Mouse (Mus musculus) fat pad, adult 2 months (tissue): Measurements from ENCODE around the gene Shank1.

Experiments used
- DNase-seq: peaks from one replicate; pipeline ENCODE4 v3.0.0-alpha.2; 2011; ENCODE audit warnings: low read depth, low spot score; ENCODE audit errors: extremely low read depth

Shank1 gene

DNA sequence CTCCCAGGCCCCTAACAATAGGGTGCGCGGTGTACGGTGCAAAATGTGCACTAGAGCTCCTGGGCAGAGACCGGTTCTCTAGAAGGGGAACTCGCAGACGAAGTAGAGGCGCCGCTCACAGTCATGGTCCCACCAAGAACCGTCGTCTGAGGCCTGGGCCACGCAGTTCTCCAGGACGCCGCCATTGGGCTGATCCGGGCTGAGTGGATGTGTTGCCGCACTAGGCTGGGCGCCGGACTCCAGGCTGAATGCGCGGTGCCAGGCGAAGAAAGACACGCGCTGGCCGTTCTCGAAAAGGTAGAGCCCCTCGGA lies 5.6 kb upstream of the Shank1 start:
- no peak for DNase-seq

DNA sequence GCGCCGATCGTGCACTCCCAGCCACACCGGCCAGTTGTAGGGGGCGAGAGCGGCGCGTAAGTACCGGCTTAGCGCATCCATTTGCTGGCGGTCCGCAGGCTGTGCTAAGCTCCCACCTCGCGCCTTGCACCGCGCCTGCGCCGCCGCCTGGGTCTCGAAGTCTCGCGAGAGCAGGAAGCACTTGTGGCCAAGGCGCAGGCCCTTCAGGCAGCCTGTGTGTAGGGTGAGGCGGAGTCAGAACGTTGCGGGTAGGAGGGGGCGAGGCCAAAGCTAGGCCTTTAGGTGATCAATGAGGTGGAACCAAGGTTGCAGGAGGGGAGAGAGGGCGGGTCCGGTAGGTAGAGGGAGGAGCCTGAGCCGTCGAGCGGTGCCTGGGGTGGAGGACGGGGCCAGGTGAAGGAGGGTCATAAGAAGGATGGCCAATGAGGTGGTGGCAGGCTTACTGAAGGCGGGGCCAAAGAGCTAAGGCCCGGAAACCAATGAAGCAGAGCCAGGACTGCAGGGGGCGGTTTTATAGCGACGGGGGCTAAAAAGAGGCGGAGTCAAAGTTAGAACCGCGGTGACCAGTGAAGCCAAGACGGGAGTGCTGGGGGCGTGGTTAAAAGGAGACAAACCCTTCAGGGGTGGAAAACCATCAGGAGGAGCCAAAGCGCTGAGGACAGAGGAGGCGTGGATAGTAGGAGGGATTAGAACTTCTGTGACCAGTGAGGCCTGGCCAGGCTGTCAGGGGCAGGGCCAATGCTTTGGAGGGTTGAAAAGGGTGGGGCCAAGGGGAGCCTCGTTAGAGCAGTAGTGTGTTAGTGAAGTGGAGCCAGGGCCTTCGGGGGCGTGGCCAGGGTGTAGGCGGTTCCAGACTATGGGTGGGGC lies 5.0 kb upstream of the Shank1 start:
- DNase-seq, result peak; percentile 97

DNA sequence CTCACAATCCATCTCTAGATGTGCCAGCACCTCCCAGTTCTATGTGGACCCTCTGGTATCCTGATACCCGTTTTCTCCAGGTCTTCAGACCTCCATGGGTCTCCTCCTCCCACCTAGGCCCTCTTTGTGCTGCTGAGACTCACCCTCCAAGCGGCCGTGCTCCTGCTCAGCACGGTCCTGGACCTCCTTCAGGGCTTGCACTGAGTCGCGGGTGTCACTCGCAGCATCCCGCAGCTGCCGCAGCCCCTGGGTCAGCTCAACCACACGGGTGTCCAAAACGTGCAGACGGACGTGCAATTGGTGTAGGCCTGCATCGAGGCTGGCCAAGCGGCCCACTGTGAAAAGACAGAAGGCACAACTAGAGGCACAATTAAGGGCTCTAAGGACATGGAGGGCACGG lies 4.4 kb upstream of the Shank1 start:
- no peak for DNase-seq

DNA sequence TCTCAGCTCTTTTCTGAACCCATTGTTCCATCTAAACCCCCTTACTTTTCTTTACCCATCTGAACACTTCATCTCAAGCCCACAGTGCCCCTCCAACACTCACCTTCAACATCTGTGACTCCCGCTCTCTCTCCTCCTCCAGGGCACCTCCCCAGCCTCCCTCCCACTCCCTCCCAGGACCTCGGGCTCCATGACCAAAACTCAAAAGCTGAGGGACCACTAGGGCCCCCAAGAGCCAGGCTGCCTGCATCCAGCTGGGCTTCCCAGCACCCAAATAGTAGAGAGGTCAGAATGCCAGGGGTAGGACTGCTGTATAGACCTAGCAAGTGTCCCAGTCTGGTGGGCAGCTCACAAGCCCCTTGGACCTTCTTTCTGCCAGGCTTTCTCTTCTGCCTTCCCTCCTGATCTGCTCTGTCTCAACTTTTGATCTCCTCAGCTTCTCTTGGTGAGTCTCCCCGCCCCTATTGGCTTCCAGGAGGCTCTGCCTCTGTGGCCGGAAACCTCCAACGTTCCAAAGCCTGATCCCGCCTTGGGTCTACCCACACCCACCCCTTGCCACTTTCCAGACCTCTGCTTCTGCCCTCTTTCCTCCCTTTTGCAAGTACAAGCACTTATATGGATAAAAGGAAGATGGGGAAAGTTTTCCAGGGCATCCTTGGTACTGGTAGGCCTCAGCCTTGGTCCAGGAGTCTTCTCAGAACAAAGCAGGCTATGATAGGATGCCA lies 3.4 kb upstream of the Shank1 start, which contains the start of gene Clec11a:
Clec11a (minus strand) TSS at position 387 of the 725 bp plus-strand sequence.
- DNase-seq, result no peak

DNA sequence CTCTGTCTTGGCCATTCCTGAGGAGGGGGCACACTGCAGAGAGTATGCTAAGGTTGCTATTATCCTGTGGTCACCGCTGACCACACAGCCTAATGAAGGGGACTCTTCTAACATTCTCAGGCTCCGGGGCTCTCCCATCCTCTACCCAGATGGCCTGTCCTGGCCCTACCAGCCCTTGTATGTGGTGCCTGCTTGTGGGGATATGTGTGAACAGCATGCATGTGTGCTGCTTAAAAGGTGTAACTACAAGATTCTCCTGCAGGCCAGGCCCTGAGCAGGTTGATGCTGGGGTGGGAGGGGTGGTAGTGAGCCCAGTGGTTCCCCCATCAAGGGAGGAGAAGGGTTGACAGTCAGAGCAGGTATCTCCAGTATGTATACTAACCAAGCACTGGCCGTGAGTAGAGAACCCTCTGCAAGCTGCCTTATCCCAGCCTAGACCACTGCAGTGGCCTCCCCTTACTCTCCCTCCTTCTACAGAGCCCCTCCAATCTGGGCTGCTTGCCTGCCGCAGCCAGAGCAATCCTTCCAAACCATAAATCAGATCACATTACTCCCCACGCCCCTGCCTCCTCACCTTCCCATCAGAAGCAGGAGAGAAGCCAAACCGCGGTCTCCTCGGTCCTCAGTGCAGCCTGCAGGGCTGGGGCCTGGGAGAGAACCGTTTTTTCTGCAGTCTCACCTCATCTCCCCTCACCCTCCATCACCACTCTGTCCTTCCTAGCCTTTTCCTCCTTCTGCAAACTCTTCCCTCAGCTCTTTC lies 2.6 kb upstream of the Shank1 start:
- no peak for DNase-seq

DNA sequence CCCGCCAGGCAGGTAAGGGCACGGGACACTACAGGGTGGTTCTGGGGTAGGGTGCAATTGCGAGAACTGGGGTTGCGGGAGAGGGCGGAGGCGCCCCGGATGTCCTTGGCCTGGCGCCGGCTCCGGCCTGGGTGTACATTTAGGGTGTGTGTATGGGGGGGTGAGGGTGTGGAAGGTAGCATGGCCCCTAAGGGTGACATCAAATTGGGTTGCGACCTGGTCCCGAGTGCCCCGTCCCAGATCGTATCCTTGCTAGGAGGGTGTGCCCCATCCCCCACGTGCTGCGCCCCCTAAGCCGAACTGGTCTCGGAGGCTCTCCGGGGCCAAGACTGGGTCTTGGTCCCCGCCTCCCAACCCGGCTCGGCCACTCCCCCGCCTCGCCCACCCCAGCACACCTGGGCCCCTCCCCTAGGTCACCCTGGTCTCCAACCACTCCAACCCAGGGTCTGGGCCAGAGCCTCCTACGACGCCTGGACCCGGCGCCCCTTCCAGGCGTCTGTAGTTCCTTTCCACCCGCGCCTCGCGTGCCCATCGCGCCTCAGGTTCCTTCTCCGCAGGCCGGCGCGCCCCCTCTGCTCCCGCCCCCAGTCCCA lies 328 bp downstream of the Shank1 start:
- no peak for DNase-seq

DNA sequence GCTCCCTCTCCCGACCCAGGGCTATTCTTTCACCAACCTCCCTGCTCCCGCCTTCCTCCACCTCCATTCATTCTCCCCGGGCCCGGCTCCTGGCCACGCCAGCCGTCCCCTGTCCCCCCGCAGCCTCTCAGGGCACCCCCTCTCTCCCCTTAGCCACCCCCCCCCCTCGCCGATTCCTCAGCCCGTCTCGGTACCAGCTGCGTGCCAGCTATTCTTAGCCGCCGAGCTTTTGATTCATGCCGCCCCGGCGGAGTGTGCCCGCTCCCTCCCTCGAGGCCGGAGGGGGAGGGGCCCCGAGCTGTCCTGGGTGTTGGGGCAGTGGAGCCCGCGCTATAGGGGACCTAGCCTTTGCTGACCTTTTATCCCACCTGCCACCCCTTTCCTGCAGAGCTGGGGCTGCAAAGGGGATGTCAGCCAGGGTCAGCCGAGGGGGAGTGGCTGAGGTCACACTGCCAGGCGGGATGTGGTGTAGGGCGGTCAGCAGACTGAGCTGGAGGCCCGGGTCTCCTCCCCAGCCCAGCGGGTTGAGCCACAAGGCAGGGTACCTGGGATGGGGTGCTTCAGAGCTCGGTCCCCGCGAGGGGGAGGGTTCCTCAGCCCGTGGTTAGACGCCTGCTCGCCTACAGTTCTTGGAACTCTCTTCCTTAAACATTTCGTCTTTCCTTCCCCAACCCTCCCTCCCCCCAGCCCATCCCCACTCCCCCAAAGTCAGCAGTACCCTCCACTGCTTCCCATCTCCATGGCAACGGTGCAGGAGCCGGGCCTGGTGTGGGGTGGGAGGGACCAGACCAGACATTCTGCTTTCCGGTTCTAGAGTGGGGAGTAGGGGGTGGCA lies 1.0 kb downstream of the Shank1 start:
- no peak for DNase-seq

DNA sequence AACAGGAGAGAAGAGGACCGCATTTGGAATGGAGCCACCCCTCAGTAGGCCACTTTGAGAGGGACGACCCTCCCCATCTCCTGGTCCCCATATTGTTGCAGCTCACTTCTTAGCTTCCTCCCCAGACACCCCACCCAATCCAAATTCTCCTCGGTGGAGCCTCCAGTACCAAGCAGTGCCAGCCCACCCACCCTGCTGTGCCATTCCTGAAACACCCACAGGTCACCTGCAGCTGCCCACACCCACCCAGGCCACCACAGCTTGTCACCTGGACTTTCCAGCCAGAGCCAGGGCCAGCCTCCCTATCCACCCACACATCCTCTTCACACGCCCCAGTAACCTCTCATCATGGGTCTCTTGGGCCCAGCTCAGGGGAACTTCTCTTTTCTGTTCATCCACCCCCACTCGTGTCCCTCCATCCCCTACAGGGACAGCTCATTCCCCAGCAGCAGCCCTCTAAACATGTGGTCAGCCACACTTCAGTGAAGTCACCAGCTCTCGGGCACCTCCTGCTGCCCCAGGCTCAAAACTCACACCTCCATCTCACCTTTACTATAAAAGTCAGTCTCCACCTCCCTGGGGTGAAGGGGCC lies 1.8 kb downstream of the Shank1 start:
- no peak for DNase-seq

DNA sequence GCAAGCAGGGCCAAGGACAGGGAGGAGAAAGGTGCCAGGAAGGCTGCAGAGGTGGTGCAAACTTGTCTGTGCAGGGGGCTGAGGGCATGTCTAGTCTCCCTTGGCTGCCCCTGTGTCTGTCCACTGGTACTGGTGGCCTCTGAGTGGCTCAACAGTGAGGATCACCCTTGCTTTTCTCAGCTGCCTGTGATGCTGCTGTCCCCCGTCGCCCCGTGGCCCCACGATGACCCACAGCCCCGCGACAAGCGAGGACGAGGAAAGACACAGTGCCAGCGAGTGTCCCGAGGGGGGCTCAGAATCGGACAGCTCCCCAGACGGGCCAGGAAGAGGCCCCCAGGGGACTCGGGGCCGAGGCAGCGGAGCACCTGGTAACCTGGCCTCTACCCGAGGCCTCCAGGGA lies 2.4 kb downstream of the Shank1 start:
- no peak for DNase-seq

DNA sequence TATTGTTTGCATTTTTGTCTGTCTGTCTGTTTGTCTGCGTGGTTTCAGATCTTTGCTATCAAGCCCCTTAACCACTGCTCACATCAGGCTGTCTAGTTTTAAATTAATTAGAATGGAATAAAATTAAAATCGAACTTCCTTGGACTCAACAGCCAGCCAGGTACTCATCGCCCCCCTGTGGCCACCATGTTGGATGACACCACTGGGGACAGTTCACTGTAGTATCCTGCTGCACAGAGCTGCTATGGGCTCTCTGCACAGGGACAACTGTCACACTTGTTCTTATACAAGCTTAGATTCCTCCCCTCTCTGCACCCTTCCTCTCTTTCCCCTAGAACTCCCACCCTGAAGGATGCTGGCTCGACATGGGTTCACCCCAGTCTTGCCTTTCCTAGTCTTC lies 7.9 kb downstream of the Shank1 start:
- no peak for DNase-seq

DNA sequence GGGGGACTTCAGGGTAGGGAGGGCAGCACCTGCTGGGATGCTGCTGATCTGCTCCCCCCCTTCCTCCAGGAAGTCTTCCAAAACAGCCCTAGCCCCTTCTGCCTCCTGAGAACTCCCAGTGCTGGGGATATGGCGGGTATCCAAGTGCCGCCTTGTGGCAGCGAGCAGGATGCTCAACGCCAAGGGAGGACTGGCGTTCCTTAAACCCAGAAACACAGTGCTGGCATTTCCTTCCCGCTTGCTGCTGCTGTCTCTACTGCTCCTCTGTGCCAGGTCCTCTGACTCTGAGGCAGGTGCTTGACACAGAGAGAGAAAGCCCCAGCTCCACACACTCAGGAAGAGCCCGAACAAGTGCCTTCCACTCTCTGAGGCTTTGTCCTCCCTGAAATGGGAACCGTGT lies 10.8 kb downstream of the Shank1 start:
- DNase-seq, result no peak

DNA sequence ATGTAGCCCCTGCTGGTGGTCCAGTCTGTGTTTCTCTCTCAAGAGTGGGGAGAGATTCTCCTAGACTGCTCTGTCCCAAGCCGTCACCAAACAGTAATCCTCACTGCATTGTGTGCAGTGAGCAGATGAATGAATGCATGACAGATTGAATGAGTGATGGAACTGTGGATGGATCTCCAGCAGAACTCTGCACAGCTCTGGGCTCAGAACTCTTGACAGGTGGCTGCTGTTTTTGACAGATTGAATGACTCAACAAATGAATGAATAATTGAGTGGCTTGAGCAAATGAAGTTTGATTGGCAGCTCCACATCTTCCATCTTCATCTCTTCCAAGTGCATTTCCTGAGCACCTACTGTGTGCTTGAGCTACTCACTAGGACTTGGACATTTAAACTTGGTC lies 12.2 kb downstream of the Shank1 start:
- DNase-seq, result no peak

DNA sequence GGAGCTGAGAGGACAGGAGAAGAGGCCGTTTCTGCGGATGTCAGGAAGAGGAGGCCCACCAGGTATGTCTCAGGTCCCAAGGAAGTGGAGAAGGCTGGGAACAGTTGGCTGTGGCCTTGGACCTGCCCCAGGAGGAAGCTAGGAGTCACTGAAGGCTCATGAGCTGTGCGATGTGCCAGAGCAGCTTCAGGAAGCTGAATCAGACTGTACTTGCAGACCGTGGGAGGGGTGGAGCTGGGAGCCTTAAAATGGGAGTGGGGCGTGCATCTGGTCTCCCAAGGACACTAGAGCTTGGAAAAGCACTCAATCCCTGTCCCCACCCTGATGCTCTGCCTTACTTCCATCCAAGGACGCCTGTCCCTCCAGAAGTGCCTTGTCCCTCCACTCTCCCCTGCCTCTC lies 16.6 kb downstream of the Shank1 start:
- no peak for DNase-seq

DNA sequence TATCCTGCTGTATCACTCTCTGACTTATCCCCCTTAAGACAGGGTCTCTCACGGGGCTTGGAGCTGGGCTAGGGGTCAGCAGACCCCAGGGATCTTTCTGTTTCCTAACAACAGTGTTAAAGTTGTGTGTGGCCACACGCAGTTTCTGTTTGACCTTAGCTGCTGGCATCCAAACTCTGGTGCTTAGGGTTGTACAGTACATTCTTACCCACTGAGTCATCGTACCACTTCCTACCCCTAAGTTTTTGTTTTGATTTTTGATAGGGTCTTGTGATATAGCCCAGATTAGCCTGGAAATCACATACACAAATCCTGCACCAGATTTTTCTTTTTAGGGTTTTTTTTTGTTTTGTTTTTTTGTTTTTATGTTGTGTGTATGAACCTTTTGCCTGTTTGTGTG lies 22.3 kb downstream of the Shank1 start:
- no peak for DNase-seq

DNA sequence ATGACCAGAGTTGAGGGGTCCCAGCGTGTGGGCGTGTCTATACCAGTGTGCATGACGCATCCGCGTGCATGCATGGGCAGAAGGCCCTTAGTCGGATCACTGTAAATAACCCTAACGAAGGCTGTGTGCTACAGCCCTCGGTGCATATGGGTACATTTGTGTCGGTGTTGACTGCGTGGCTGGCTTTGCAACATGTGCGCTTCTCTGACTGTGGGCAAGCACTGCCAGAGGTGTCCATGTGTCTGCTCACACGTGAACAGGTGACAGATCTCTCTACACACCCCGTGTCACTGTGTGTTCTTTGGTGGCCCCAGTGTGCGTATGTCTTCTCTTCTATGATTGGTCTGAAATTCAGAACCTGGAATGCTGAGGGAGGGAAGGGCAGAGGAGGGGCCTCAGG lies 24.1 kb downstream of the Shank1 start:
- no peak for DNase-seq

DNA sequence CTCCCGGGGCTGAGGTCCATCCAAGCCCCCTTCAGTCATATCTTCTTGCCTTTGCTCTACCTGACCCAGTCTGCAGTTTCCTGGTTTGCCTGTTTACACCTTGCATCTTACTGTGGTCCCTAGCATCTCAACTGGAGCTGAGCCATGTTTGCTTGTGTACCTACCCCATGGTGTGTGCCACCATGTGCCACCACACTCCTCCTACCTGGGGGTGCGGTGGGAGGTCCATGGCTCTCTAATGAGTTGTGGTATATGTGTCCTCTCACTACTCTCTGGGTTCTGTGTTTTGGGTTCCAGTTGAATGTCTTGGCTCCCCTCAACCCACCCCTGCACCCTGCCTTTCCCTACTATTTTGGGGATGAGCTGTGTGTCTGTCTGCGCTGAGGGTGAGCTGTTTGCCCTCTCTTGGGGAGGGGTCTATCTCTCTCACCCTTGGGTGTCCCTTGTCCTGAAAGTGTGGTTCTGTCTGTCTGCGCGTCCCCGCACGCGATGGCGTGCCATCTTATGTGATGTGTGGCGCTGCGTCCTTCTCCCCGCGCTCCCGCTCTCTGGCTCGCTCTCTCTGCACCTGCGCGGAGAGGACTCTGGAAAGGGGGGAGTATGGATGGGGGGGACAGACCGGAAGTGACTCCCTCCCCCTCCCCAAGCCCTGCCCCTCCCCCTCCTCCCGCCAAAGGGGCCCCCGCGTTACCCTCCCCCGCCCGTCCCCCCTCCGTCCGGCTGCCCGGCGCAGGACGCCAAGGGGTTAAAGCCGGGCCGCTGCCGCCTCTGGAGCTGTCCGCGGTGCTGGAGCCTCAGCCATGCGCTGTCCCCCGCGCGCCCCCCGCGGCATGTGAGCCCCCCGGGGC lies 25.2 kb downstream of the Shank1 start:
- DNase-seq, result no peak

DNA sequence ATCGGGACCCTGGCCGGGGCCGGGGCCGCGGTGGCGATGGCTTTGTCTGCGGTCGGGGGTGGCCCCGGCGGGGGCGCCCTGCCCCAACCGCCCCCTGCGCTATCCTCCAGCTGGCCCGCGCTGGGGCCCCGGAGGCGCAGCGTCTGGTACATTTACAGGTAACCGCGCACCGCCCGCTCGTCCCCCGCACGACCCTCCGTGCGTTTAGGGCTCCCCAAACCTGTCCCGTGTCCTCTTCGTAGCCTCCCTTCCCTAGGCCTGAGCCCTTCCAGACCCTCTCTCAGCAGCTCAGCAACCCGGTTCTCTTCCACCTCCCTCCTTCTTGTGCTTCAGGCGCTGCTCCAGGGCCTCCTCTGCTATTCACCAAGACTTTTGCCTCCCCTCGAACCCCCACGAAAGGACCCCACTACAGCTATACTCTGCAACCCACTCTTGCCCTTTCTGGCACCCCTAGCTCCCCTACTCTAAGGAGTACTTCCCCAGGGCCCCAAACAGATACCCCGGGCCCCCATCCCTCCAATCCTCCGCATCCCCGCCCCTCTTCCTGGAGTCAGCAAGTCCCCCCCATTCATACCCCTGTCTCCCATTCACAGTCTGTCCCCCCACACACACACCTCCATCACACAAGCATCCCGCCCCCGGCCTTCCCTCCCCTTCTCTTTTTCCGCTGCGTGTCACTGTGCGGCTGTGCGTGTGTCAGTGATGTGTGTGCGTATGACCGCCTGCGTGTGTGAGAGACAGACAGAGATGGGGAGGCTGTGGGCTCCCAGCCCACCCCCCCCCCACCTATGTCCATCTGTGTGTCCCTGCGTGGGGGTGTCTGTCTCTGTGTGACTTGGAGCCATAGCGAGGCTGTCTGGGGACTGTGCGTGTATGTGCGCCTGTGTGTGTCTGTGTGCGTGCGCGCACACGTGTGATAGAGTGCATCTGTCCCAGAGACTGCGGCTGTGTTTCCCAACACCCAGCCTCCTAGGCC lies 26.3 kb downstream of the Shank1 start:
- DNase-seq, result no peak
